Mouse (Mus musculus): ENCODE measurements around the gene Gpc6.

GRCm38 (mm10) chr14:117053361-117053760 lies 128.2 kb downstream of the Gpc6 start:
- no peak for TF ChIP-seq POLR2A (IDR thresholded peaks at IDR 0.05; ENCODE audit: control insufficient read depth in 1 of 2, insufficient read depth in 1 of 2, low read depth in 1 of 2, low read length in 2 of 2, poor library complexity in 1 of 2)
- no peak for TF ChIP-seq GABPA (IDR thresholded peaks at IDR 0.05; ENCODE audit: low read depth, low read length)
- no peak for TF ChIP-seq CTCF (IDR thresholded peaks at IDR 0.05 in 2 of 3, conservative IDR thresholded peaks at IDR 0.05 in 1 of 3; ENCODE audit: control insufficient read depth in 1 of 3, insufficient read depth in 1 of 3, low read depth in 2 of 3, low read length in 3 of 3, poor library complexity in 1 of 3, severe bottlenecking in 1 of 3)
